Mouse (Mus musculus) MEL-GATA-1-ER (cell line): ENCODE results near the gene 1700011L22Rik.

Experiments used
- DNase-seq: peaks from one replicate; pipeline ENCODE4 v3.0.0-alpha.2; 2012; ENCODE audit warnings: low read depth; ENCODE audit errors: extremely low read depth

The 1700011L22Rik gene

GRCm38 (mm10) chr8:79248470-79248869 is at the start of gene 1700011L22Rik:
TSS of gene 1700011L22Rik (minus strand) at chr8:79248570.
- DNase-seq, result no peak

DNA sequence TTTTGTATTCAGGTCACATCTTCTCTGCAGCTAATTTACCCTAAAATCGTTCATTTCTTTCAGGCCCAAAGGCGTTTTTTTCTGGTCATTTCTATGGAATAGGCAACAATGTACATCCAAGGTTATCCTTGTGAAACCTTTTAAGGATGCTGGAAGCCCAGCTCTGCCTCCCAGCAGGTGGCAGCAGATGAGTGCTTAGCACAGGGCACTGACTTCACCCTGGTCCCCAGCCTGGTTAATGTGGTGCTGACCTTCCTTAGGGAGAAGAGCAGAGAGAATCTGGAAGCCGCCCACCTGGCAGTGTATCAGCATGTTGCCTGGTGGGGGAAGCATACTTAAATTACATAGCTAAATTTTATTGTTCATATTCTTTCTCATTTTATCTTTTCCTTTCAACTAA is 49.4 kb upstream of the 1700011L22Rik start:
- DNase-seq, result no peak

- DNase-seq, result no peak
Observed at GRCm38 (mm10) chr8:79295276-79296105, 47.1 kb upstream of the 1700011L22Rik start.

- peak; percentile 68 for DNase-seq
Observed at GRCm38 (mm10) chr8:79294610-79295275, 46.4 kb upstream of the 1700011L22Rik start, which contains the start of gene Mmaa. TSS of gene Mmaa (minus strand) at chr8:79294937.

DNA sequence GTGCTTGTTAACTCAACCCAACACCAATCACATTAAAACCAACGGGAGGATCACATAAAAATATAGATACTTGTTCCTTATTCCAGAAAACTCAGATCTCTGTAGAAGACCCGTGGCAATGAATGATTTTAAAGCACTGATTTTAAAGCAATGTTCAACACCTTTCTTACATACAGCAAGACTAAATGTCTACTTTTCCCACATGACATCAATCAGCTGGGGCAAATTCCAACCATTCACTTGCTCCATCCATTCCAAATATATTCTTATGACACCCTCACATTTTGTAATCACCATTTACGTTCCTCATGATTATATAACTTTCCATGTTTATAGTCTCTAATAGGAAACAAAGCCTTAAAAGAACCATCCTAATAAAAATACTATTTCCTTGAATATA is 45.5 kb upstream of the 1700011L22Rik start:
- DNase-seq, result no peak

- DNase-seq, result no peak
Observed at GRCm38 (mm10) chr8:79292712-79293264, 44.4 kb upstream of the 1700011L22Rik start.

- no peak for DNase-seq
Observed at GRCm38 (mm10) chr8:79289592-79289991, 41.2 kb upstream of the 1700011L22Rik start.

DNA sequence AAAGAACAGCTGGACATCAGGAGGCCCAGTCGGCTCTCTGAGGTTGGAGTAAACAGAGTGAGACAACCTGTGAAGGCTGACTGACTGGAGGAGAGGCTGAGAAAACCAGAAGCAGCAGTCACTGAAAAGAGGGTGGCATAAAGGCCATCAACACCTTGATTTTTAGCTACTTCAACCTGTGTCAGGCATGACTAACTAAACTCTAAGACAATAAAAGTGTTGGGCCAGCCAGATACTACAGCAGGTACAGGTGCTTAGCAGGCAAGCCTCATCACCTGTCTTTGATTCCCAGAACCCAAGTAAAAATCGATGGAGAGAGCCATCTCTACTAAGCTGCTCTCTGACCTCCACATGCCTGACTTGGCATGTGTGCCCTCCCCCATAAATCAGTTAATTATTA is 40.3 kb upstream of the 1700011L22Rik start:
- DNase-seq, result no peak

GRCm38 (mm10) chr8:79288250-79288649 is 39.9 kb upstream of the 1700011L22Rik start:
- DNase-seq, result peak; percentile 45

- DNase-seq, result no peak
Observed at GRCm38 (mm10) chr8:79286424-79286823, 38.1 kb upstream of the 1700011L22Rik start.

- DNase-seq, result no peak
Observed at GRCm38 (mm10) chr8:79284626-79285025, 36.3 kb upstream of the 1700011L22Rik start.

DNA sequence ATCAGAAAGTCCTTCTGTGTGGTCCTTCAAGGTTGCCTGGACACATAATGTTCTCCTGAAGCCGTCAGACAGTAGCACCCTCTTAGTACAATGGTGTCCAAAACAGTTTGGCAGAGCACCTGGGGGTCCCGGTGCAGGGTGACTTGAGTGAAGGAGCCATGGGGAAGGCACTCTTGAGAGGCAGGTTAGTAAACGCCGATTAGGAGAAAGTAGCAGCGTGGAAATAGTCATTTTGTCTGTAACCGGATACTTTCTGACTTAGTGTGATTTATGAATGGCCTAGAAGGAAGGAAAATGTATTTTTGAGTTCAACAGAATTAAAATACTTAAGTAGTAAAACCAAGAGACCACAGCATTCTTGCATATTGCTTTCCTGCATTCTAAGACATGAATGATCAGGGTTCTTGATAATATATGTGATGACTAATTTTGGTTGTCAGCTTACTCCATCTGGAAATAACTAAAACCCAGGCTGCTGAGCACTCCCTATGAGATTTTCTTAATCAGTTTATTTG is 33.1 kb upstream of the 1700011L22Rik start:
- DNase-seq, result no peak

GRCm38 (mm10) chr8:79277264-79277870 is 29.0 kb upstream of the 1700011L22Rik start:
- DNase-seq, result no peak

GRCm38 (mm10) chr8:79274940-79275339 is 26.6 kb upstream of the 1700011L22Rik start:
- DNase-seq, result no peak

GRCm38 (mm10) chr8:79273776-79274175 is 25.4 kb upstream of the 1700011L22Rik start:
- no peak for DNase-seq

DNA sequence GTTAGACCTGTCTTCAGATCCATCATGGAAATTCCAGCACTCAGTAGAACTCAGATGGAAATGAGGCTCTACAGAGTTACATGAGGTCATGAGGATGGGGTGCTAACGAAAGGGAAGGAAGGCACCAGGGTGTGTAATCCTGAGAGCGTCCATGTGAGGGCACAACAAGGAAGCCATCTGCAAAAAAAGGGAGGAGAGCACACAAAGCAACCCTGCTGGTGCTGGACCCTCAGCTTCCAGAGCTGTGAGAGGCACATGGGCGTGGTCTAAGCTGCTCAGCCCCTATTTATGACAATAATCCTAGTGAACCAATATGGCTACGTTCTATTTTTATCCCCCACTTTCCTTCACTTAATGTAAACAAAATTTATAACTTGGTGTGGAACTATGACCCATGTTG is 24.3 kb upstream of the 1700011L22Rik start:
- DNase-seq, result no peak

DNA sequence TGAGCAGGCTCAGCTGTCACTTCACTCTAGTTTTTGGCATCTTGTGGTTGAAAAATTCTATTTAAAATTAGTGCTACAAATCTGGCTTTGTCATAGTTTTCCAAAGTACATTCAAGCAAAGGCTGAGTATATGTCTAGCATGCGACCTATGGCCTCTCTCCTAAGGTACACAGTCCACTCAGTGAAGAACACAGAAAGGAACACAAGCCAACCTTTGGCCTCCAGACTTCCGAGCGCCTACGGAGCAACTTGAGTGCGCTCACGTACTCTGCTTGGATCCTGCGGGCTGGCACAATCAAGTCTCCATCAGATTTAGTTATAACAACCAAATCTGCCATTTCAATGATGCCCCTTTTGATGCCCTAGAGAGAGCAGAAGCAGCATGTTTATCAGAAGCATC is 20.6 kb upstream of the 1700011L22Rik start:
- DNase-seq, result no peak

- no peak for DNase-seq
Observed at GRCm38 (mm10) chr8:79261920-79262319, 13.6 kb upstream of the 1700011L22Rik start.

GRCm38 (mm10) chr8:79256076-79256705 is 7.8 kb upstream of the 1700011L22Rik start:
- DNase-seq, result no peak

DNA sequence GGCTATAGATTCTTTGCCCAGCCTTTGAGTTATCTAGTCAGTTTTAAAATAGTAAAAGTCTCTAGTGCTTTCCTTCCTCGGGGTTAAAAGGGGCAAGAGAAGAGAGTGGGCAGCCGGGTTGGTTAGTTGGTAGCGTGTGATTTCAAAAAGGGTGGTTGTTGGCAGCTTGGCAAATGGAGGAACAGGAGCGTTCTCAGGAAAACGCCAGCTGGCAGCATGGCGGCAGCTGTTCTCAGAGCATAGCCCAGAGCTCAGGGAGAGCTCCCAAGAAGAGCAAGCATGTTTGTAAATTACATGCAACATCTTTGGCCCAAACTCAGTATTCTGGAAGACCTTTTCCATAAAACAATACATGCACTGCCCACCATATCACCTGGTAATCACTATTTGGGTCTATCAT is 5.4 kb upstream of the 1700011L22Rik start:
- no peak for DNase-seq

DNA sequence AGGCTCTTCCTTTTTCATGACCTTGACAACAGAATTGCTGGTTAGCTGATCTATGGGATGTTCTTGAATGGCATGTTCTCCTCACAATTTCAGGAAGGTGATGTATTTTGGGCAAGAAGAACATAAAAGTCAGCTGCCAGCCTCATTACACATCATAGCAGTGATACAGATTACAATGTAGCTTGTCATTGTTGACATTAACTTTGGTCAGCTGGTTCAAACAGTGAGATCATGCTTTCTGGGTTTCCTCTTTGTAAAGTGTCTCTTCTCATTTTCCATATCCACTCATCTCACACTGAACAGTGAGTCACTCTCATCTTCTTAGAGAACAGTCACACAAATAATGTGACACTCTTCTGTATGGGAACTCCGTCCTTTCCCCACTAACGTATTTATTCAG is 4.9 kb downstream of the 1700011L22Rik start:
- no peak for DNase-seq
